Mouse (Mus musculus) layer of hippocampus, adult 9-10 months (tissue): ENCODE data around the gene Fam210b.

Experiments used
- DNase-seq: peaks from one replicate; pipeline ENCODE4 v3.0.0; 2022; ENCODE audit warnings: low spot score

Fam210b gene

DNA sequence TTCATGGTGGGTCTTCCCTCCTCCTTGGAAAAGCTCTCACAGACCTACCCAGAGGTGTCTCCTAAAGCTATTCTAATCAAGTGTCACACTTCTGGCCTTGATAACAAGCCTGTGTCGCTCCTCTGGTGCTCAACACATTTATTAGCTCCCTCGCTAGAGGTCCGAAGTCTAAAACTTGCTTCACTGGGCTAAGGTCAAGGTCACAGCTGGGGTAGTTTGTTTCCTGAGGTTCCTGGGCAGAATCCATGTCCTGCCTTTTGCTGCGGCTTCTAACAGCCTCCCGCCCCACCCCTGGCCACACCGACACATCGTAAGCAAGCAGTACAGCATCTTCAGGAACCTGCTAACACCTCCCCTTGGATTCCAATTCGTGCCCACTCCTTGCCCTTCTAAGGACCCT lies 5.4 kb downstream of the Fam210b start:
- no peak for DNase-seq

DNA sequence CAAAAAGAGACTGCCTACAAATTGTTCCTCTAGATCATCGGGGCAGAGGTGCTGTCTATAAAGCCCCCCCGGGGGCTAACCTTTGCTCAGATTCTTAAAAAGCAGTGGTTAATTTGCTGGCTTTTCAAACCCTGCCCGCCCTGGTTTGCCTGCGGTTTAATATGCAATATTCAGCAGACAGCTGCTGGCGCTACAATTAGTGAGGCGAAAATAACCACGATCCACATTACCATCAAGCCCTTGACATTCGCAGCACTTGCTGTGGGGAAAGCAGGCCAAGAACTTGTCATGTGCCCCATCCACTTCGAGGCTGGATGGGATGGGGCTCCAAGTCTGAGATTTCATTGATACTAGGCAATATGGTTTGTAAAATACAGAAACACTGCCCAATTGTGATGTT lies 7.9 kb downstream of the Fam210b start:
- DNase-seq, result no peak

DNA sequence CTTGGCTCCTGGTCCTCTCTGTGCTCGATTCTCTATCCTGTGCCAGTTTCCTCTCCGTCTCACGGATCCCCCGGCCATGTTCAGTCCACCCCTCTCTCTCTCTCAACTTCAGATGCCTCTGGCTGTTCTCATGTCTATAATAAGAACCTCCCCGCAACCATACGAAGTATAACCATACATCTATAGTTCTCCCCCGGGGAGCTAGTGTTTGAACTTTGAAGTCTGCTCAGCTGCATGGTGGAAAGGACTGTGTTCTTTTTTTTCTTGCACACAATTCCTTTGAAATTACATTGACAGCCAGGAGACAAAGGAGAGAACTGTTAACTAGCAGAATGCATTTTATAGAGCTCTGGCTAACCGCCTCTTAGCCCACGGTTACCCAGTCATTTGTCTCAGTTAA lies 9.4 kb downstream of the Fam210b start:
- no peak for DNase-seq

DNA sequence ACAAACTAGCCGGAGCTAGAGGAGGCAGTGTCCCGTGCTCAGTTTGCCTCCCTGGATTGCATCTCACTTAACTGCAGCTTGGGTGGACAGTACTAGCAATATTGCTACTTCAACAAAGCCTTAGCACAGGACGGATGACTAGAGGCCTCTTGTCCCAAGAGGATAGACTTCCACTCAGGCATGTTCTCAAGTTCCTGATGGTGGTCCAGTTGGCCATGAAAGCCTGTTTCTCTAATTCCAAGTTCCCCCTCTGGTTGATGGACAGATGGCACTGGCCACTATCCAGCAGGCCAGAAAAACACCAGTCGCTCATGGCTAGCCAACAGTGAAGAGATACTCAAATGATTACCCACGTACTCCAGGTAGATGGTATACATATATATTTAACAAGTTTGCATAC lies 10.5 kb downstream of the Fam210b start:
- DNase-seq, result no peak

DNA sequence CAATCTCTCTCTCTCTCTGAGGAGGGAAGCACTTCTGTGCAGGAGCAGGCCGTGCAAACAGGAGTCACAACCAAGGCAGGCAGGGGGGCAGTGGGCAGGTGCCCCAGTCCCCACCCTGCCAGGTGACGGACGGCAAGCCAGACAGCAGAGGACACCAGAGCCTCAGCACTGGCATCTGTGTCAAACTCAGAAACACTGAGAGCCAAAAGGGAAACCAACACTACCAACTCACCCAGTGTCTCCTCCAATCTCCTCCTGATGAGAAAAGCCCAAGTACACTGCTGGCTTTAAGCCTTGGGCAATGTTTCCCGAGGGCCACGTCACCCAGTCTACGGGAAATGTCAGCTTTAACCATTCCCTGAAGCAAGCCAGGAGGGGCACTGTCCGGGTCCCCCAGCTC lies 17.8 kb downstream of the Fam210b start:
- DNase-seq, result no peak

DNA sequence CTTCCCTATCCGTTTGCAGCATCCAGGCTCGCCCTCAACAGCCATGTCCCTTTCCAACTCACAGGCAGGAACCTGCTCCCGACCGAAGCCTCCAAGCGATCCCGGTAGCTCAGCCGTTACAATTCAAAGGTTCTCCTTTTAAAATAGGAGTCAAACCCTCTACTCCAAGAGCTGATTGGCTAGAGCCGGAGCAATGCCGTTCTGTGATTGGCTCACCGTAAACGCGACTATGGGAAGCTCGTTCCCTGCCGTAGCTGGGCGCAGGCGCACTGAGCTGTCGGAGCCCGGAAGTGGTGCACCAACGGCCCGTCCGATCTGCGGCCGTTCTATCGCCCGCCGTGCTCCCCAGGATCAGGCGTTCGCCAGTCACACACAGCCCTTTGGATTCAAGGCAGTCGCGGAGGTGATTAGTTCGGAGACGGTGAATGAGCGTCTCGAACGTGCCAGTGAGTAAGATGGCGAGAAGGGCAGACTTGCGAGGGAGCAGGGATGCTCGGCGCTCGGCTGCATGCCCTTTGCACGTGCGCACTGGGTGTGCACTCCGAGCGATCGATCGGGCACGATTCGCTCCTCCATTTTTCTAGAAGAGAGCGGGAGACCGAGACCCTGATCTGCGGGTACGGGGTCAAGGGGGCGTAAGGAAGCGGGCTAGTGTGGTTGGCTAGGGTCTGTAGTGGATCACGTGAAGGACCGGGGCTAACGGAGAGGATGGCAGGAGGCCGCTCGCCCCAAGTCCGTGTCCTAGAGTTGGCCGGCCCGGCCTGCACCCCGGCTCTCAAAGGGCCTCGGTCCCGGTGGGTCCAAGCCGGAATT lies 25.3 kb downstream of the Fam210b start, which contains the start of the genes Aurka and Cstf1:
Gene Aurka (minus strand): TSS at position 125 of the 813 bp plus-strand sequence.
Gene Cstf1 (plus strand): TSS at position 271 of the 813 bp plus-strand sequence.
- peak; percentile 91 for DNase-seq

DNA sequence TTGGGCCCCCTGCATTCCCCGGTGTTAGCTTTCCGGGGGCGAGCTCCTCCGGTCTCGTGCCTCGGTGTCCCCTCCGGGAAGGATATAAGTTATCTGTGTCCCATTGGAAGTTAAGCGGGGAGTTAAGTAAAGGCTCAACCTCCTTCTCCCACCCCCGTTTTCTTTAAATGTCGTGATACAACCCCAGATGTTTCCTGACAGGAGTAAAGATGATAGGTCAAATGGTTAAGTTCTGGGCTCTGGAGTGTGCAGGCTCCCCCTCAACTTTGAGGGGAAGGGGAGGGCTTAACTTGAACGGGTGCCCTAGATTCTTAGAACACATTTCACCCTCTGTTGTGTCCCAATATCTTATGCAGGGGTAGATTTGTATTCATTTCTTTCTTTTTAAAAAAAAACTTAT lies 25.9 kb downstream of the Fam210b start:
- DNase-seq, result no peak

DNA sequence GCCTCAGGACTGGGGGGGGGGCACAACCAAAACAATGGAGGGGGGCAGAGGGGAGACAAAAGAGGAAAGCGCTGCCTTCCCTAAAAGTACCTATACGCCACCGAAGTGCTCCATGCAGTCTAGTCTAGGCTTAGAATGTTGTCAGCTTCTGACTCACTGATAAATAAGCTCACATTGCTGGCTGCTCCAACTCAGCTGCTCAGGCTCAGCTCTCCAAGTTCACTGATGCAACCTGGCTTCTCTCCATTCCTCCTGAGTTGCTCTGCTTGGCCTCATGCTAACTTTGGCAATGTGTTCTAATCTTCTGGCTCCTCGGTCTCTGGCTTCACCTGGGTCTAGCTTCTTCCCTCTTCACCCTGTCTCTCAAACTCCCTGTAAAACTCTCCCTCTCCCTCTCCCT lies 31.2 kb downstream of the Fam210b start:
- no peak for DNase-seq

DNA sequence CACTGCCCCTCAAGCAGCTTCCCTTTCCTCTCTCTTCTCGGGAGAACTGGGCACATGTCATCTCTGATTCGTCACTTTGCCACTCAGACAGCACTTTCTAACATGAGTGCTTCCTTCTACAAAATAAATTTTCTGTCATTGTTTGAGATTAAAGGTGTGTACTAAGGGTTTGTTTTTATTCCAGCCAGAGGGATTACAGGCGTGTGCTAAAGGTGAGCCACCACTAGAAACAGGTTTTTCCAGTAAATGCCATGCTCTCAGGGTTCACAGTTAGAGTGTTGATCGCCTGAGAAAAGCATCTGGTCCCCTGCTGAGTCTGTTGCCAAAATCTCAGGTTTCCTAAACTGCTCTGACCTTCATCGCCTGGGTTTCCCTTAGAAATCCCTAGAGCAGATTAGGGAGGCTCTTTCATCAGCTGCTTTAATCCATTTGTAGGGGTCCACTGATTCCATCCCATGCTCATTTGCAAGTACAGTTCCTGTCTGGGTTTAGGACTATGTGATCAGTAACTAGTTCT lies 31.7 kb downstream of the Fam210b start:
- no peak for DNase-seq

DNA sequence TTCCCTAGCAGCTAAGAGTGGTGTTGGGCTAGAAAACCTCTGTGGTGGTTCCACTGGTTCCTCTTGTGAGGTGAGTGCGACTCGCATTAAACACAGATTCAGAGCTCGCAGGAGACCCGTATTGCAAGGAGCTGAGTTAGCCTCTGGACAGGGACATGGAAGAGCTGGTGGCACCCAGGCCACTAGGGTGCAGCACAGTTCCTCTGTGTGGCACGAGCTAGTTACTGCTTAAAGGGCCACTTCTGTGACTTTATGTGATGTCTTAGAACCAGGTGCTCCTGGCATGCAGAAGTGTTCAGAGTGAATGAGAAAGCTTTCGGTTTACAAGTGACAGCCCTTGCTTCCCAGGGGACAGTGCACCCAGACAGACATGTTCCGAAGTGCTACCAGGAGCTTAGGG lies 33.0 kb downstream of the Fam210b start:
- no peak for DNase-seq

DNA sequence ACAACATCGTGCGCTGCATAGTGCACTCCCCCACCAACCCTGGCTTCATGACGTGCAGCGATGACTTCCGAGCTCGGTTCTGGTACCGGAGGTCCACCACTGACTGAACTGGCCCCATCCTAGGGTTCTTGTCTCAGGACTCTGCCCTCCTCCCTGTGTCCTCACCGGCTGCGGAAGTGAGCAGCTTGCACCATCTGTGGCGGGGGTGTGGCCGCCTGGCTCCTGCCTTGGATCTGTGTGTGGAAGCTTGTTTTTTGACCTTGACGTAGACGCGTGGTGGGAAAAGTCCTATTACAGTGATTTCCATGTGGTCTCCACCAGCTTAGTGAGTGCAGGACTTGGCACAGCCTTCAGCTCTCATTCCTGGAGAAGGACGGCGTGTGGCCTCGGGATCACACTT lies 35.1 kb downstream of the Fam210b start:
- no peak for DNase-seq

DNA sequence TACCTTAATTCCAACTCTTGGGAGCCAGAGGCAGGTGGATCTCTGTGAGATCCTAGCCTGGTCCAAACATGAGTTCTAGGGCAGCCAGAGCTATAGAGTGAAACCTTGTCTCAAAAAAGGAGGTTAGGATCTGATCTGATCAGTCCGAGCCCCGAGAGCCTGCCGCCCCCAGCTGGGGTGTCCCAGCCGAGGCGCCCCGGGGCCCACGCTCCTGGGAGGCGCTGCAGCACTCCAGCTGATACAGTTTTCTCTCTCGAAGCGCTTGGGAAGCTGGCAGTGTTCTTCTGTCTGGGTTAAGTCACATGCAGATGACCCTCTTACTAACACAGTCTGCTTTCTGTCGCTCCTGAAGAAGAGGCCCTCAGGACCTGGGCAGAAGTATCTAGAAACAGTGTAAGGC lies 36.0 kb downstream of the Fam210b start:
- no peak for DNase-seq

DNA sequence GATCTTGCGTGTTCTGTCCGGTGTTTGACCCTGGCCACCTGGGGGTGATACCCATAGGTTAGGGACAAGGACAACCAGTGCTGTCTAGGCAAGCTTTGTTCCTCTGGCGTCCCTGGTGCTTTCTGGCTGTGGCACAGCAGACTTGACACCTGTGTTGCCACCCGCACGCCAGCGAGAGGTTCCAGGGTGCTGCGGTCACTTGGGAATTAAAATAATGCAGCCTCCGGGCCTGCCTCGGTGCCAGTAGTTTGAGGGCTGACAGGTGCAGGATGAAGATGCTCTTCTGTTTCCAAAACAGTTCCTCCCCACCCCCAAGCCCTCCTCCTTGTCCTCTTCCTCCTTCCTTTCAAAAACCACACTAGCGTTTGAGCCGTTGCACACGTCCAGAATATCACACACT lies 36.5 kb downstream of the Fam210b start:
- no peak for DNase-seq

DNA sequence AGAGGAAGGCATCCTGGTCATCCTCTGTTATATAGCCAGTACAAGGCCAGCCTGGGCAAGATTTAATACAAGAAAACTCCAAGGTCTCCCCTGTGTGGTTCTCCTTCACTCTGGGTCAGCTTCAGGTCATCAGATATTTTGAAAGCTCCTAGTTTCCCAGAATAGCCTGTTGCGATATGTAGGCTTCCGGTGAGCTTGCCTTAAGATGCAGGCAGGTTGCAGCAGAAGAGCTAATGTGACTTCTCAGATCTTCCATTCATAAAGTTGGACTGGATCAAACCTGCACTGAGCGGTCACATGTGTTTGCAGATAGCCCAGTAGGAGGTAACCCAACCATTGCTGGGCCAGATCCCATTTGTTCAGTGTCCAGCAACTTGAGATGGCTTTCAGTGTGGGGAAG lies 39.4 kb downstream of the Fam210b start:
- DNase-seq, result no peak

DNA sequence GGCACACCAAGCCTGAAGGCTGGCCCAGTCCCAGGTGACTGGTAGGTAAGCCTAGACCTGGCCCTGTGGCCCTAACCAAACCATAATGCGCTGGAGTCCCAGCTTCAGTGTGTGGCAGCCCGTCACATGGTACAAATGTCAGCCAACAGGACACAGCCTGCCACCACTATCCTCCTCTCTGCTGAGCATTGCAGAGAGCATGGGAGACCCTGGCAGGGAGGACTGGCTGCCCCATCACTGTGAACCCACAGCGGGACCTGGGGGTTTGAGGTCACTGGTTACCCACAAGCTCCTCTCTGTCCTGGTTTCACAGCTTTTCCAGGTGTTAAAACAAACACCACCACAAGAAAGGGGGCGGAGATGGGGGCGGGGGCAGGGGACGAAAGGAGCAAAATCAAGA lies 45.0 kb downstream of the Fam210b start:
- no peak for DNase-seq

DNA sequence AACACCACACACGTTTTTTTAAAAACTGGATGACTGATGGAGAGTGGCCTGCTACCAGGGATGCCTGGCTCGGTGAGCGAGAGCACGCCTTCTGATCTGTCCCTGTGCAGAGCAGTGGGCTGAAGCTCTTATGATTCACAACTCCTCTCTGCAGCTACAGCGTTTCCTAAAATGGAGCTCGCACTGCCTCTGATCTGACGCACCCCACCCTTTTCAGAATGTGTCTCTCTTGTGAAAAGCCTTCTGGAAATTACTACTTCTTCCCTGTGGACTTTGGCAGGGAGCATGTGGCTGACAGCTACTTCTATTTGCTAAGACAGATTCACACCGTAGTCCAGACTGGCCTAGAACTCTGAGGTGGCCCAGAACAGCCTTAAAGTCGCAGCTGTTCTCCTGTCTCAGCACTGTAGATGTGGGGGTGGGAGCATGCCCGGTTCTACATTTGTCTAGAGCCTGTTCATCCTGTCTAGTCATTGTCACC lies 46.7 kb downstream of the Fam210b start:
- DNase-seq, result no peak

DNA sequence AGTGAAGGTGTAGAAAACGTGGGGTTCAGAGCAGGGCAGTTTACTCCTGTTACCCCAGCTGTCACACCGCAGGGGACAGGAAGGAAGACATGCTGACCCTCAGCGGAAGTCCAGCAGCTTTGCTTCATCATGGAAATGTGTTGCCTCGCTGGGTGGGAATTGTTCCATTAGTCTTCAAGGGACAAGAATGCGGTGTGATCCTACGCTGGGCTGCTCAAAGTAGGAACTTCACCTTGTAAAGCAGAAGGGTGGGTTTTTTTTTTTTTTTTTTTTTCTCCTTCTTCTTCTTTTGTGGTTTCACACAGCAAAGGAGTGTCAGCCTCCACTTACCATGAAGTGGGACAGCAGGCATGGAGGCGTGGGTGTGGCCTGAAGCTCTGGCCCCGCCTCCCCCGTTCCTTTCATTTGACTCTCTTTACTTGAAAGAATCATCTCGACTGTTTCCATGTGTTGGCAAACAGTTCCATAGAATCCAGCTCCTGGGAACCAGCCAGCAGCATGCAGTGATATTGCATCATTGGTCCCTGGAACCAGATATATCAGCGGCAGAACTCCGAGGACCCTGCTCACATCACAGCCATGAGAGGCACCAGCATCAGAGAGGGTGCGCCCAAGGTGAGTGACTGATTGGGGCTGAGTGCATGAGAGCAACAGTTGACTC lies 48.2 kb downstream of the Fam210b start, which contains the start of gene Cass4:
Gene Cass4 (plus strand): TSS at position 404 of the 661 bp plus-strand sequence.
- DNase-seq, result no peak

DNA sequence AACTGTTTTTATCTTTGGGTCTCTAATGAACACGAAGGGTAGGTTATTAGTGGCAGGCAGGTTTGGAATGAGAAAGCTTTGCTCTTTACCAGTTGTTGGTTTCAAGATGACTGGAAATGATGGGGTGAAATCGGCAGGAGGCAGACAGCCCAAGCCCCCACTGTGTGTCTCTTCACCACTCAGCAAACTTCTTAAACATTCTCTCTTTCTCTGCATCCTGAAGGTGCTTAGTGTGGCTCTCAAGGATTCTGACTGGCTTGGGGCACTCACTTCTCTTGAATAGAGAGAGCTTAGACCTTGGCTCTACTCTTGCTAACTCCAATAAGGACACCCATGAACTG lies 48.7 kb downstream of the Fam210b start:
- DNase-seq, result no peak

DNA sequence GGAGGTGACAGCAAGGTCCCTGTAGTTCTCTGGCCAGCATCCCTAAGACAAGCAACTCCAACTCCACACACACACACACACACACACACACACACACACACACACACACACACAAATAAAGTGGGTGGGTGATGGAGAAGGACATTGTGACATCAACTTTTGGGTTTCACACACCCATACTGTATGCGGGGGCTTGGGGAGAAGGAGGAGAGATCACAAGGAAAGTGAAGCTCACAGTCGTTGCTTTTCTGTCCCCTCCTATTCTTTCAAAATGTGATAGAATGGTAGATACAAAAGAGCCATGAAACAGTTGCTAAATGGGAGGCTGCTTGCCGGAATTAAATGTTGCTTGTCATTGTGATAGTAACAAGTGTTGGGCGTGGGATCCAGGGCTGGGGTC lies 49.3 kb downstream of the Fam210b start:
- no peak for DNase-seq

DNA sequence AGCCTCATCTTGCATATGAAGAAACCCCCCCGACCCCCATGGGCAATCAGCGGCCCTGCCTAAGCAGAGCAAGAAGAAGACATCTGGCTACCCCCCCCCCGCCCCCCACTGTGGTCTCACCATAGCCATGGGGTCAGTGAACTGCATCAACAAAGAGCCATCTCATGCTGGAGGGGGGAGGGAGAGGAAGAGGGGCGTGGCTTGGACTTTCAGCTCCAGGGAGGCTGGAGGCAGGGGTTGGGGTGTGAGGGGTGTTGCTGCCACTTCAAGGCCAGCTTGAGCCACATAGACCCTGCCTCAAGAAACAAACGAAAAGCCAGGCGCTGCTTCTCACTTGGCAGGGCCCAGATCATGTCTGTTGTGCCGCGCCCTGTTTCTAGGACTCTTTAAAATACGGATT lies 50.6 kb downstream of the Fam210b start:
- DNase-seq, result no peak

DNA sequence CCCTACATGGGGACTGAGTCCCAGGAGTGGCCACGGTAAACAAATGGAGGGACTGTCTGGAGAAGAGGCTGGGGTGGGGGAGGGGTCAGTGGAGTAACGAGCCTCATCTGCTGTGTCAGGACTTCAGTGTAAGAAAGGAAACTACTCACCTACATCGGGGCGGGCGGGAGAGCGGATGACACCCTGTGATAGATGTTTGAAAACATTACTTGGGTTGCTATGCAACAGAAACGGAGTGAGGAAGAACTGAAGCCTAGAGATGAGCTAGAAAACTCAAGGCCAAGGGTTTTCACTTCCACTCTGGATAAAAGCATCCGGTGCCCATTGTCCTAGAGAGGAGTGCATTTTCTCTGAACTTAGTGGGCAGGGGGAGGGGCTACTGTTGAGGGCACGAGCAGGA lies 54.5 kb downstream of the Fam210b start:
- no peak for DNase-seq

DNA sequence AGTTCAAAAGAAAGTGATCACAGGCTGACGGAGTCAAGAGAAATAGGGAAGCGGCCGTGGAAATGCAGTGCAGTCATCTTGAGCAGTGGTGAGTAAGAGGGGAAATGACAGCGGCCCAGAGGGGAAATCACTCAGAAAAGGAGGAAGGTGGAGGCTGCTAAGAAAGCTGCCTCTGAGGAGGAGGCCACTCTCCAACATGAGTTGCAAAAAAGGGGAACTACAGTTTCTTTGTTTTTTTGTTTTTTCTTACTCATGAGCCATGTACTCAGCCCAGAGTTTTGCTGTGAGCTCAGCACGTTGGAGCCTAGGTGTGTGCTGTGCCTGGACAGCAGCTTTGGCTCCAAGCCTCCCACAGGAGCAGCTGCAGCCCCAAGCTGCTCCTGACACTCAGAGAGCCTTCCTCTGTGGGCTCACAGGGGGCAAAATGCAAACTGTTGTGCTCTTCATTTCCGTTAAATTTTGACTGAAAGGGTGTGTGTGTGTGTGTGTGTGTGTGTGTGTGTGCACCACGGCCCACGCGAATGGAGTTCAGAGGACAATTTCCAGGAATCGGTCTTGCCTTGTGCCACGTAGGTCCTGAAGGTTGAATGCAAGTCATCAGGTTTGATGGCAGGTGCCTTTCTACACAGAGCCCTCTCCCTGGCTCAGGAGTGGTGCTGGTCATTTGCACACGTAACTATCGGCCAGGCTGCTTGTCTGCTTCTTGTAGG lies 55.9 kb downstream of the Fam210b start:
- no peak for DNase-seq

DNA sequence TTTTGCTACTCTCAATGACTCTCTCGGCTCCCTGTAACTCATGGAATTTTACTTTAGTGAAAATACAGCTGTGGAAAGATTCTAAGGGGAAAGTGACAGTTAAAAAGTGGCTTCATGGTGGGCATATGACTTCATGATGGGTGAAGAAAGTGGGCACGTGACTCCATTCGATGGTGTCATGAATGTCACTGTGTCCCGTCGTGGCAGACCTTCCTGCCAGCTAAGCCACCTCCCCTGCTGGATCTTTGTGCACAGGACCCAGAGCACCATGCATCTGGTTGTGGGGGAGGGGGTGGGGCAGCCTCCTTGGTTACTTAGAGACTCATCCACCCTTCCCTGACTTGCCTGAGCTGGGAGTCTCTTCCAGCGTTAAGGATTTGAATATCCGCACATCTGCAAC lies 58.9 kb downstream of the Fam210b start:
- DNase-seq, result no peak
